In genomic region chr1:167914982-167915561, GRCm38 (mm10) we compare ENCODE assay signal across 8 mouse cellular contexts.
A peak's percentile ranks its signal among the peaks of the same experiment; 100 is the strongest.
DNase-seq lines count a peak whose midpoint lies in the region; ATAC-seq lines count a peak whose summit lies in the region.

No protein-coding gene starts in this region.

- no peaks in the 10 kb centered on the region for H3K27me3 ChIP-seq in forebrain, embryonic 15.5 days
- H3K27me3 ChIP-seq in hindbrain, embryonic 11.5 days (ENCODE audit: control insufficient read depth, insufficient read depth, low read length) = no peaks in the 10 kb centered on the region
- H3K27me3 ChIP-seq in lung, embryonic 15.5 days = no peaks in the 10 kb centered on the region

- no peak overlapping the region for H3K27ac ChIP-seq in forebrain, embryonic 15.5 days (replicated peaks)
- no peak overlapping the region for H3K27ac ChIP-seq in hindbrain, embryonic 11.5 days (ENCODE audit: low read depth, low read length)
- no peak overlapping the region for H3K27ac ChIP-seq in lung, embryonic 15.5 days

- WGBS in forebrain, embryonic 15.5 days = 22% methylated on average over 6 of the region's 7 CpGs
- WGBS in hindbrain, embryonic 11.5 days = 30% methylated on average over 7 of the region's 7 CpGs
- 31% methylated on average over 7 of the region's 7 CpGs for WGBS in lung, embryonic 15.5 days

- no peak overlapping the region for H3K4me2 ChIP-seq in forebrain, embryonic 15.5 days (replicated peaks)
- no peak overlapping the region for H3K4me2 ChIP-seq in hindbrain, embryonic 11.5 days (replicated peaks; ENCODE audit: low read depth, low read length)
- H3K4me2 ChIP-seq in lung, embryonic 15.5 days = no peak overlapping the region

- H3K36me3 ChIP-seq in forebrain, embryonic 15.5 days = no peaks in the 10 kb centered on the region
- no peaks in the 10 kb centered on the region for H3K36me3 ChIP-seq in hindbrain, embryonic 11.5 days (ENCODE audit: control insufficient read depth, insufficient read depth, low read length)
- no peaks in the 10 kb centered on the region for H3K36me3 ChIP-seq in lung, embryonic 15.5 days

- DNase-seq in NIH3T3 (ENCODE audit: low read depth) = peak; percentile 85
- peak; percentile 25 for DNase-seq in cerebellum, adult 11-12 months
- DNase-seq in hindbrain, embryonic 11.5 days (ENCODE audit: low spot score) = peak; percentile 91
- DNase-seq in layer of hippocampus, adult 9-10 months (ENCODE audit: low spot score) = peak; percentile 64
- peak; percentile 47 for DNase-seq in retina, adult 2 months (ENCODE audit: low read depth, low spot score)
- DNase-seq in urinary bladder, postnatal 4 days (ENCODE audit: low spot score in 2 of 2) = peak; percentile 36 to 85

- ATAC-seq in forebrain, embryonic 15.5 days (replicated peaks) = peak; percentile 82
- peak; percentile 91 for ATAC-seq in hindbrain, embryonic 11.5 days (ENCODE audit: low FRiP score)
- ATAC-seq in lung, embryonic 15.5 days (ENCODE audit: borderline replicate concordance, extremely low read depth, low FRiP score, low TSS enrichment) = peak; percentile 39; the same call in 1 of the 2 replicates

- no peaks in the 10 kb centered on the region for H3K9me3 ChIP-seq in forebrain, embryonic 15.5 days
- H3K9me3 ChIP-seq in hindbrain, embryonic 11.5 days (ENCODE audit: control insufficient read depth, low read length) = no peaks in the 10 kb centered on the region
- no peaks in the 10 kb centered on the region for H3K9me3 ChIP-seq in lung, embryonic 15.5 days

- no peak overlapping the region for H3K9ac ChIP-seq in forebrain, embryonic 15.5 days (replicated peaks)
- H3K9ac ChIP-seq in hindbrain, embryonic 11.5 days (ENCODE audit: low read depth, low read length) = no peak overlapping the region
- no peak overlapping the region for H3K9ac ChIP-seq in lung, embryonic 15.5 days

- H3K4me3 ChIP-seq in forebrain, embryonic 15.5 days = no peak overlapping the region
- H3K4me3 ChIP-seq in hindbrain, embryonic 11.5 days (ENCODE audit: low read depth, low read length) = no peak overlapping the region
- no peak overlapping the region for H3K4me3 ChIP-seq in lung, embryonic 15.5 days

- no peaks in the 10 kb centered on the region for H3K4me1 ChIP-seq in forebrain, embryonic 15.5 days
- H3K4me1 ChIP-seq in hindbrain, embryonic 11.5 days (replicated peaks; ENCODE audit: control insufficient read depth, insufficient read depth, low read length) = no peaks in the 10 kb centered on the region
- no peaks in the 10 kb centered on the region for H3K4me1 ChIP-seq in lung, embryonic 15.5 days

Comparison
In these comparisons a context has a peak if more than half of its experiments do, and no peak if none do; other contexts are left out.
1. DNase-seq: peak in every context shown above with its lines; median percentile 91 in hindbrain, embryonic 11.5 days; 85 in NIH3T3; 64 in layer of hippocampus, adult 9-10 months; 60 in urinary bladder, postnatal 4 days; 47 in retina, adult 2 months; 25 in cerebellum, adult 11-12 months.
2. ATAC-seq: peak in every context shown above with its lines; median percentile 91 in hindbrain, embryonic 11.5 days; 82 in forebrain, embryonic 15.5 days; 39 in lung, embryonic 15.5 days.